15 mouse cellular contexts compared by ENCODE assay signal in the genomic region with DNA sequence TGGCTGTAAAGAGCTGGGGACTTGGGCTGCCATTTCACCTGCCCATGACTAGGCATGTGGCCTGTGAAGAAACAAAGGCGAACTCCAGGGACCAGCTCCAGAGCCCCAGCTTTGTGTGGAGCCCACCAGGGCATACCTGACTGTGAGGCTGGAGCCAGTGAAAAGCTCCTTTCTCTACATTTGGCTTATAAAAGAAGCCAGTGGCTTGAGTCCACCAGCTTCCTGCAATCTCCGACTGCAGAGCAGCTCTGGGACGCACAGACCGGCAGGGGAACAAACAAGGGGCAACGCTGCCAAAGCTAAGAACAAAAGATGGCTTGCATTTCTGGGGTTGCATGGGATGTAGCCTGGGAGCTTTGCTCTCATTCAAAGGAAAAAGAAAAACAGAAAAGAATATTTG.
DNase-seq lines count a peak whose midpoint lies in the region; ATAC-seq and TF ChIP-seq lines count a peak whose summit lies in the region.
"Had no signal": no experiment of that assay in that cellular context is flagged by ENCODE, and none has a peak within 500 bp of the region (broad histone marks: within the 10 kb centered on the region; RNA-seq: fewer than 3 reads in every experiment).

No protein-coding gene starts in this region.

- no peaks in the 10 kb centered on the region for H3K36me3 ChIP-seq in hindbrain, embryonic 16.5 days (ENCODE audit: control insufficient read depth, insufficient read depth, low read length)
- H3K36me3 ChIP-seq in lung, postnatal 0 days (ENCODE audit: insufficient read depth, low read length) = no peaks in the 10 kb centered on the region
- H3K36me3 ChIP-seq: limb, embryonic 15.5 days had no signal

- no peak for TF ChIP-seq EP300 in lung, postnatal 0 days (IDR thresholded peaks at IDR 0.05)

- DNase-seq in cerebellum, adult 9-10 months = peak; percentile 31
- DNase-seq in cerebellum, postnatal 14 days = no peak
- peak; percentile 38 to 57 for DNase-seq in layer of hippocampus, adult 18-20 months (ENCODE audit: low spot score in 2 of 2)
- no peak for DNase-seq in layer of hippocampus, adult 9-10 months (ENCODE audit: low spot score)
- no peak for DNase-seq in lung, postnatal 0 days (ENCODE audit: low spot score)
- DNase-seq: embryo, embryonic 11 days; gastrocnemius, postnatal 36 days; kidney, postnatal 25 days; lung, embryonic 14.5 days had no signal

- no peak overlapping the region for H3K4me3 ChIP-seq in hindbrain, embryonic 16.5 days (ENCODE audit: low read length)
- H3K4me3 ChIP-seq in olfactory bulb, adult 2 months (ENCODE audit: insufficient read depth, low read depth, low read length) = no peak overlapping the region
- no peak overlapping the region for H3K4me3 ChIP-seq in lung, postnatal 0 days (ENCODE audit: low read depth, low read length)
- H3K4me3 ChIP-seq: erythroblast, embryonic 14.5 days; limb, embryonic 15.5 days had no signal

- no peak for TF ChIP-seq POLR2A in olfactory bulb, adult 2 months (IDR thresholded peaks at IDR 0.05; ENCODE audit: insufficient read depth, low read depth, low read length)

- peak; percentile 91 for ATAC-seq in hindbrain, embryonic 16.5 days
- no peak for ATAC-seq in megakaryocyte-erythroid progenitor cell, adult 5-6 weeks (replicated peaks; ENCODE audit: low FRiP score, low TSS enrichment, poor library complexity, severe bottlenecking)
- ATAC-seq in lung, postnatal 0 days = no peak
- ATAC-seq: intestine, postnatal 0 days had no signal

- no peaks in the 10 kb centered on the region for H3K27me3 ChIP-seq in hindbrain, embryonic 16.5 days (replicated peaks; ENCODE audit: control insufficient read depth, insufficient read depth, low read length)
- no peaks in the 10 kb centered on the region for H3K27me3 ChIP-seq in lung, postnatal 0 days (replicated peaks; ENCODE audit: insufficient read depth, low read length)
- H3K27me3 ChIP-seq: limb, embryonic 15.5 days had no signal

- peak overlapping the region; percentile 78 for H3K27ac ChIP-seq in hindbrain, embryonic 16.5 days (ENCODE audit: low read depth, low read length)
- H3K27ac ChIP-seq in olfactory bulb, adult 2 months (ENCODE audit: insufficient read depth, low read depth, low read length) = 0 out of 2 replicates have a peak overlapping the region, but pooled peaks have one; percentile 44
- H3K27ac ChIP-seq in lung, postnatal 0 days (ENCODE audit: low read length) = no peak overlapping the region
- H3K27ac ChIP-seq: limb, embryonic 15.5 days had no signal

- TF ChIP-seq CTCF in olfactory bulb, adult 2 months (IDR thresholded peaks at IDR 0.05; ENCODE audit: insufficient read depth, low read depth, low read length) = no peak
- no peak for TF ChIP-seq CTCF in lung, postnatal 0 days (IDR thresholded peaks at IDR 0.05)

- no peaks in the 10 kb centered on the region for H3K4me1 ChIP-seq in hindbrain, embryonic 16.5 days (ENCODE audit: control insufficient read depth, insufficient read depth, low read depth, low read length)
- H3K4me1 ChIP-seq in olfactory bulb, adult 2 months (ENCODE audit: control insufficient read depth, insufficient read depth, low read length) = peaks cover 6% of the 10 kb centered on the region
- H3K4me1 ChIP-seq in lung, postnatal 0 days (ENCODE audit: insufficient read depth, low read depth, low read length) = no peaks in the 10 kb centered on the region
- H3K4me1 ChIP-seq: limb, embryonic 15.5 days had no signal

- no peak overlapping the region for H3K4me2 ChIP-seq in hindbrain, embryonic 16.5 days (ENCODE audit: low read length)
- H3K4me2 ChIP-seq in lung, postnatal 0 days (replicated peaks; ENCODE audit: low read depth, low read length) = no peak overlapping the region
- H3K4me2 ChIP-seq: limb, embryonic 15.5 days; lung, embryonic 14.5 days had no signal

- no peak overlapping the region for H3K9ac ChIP-seq in hindbrain, embryonic 16.5 days (ENCODE audit: low read depth, low read length)
- no peak overlapping the region for H3K9ac ChIP-seq in lung, postnatal 0 days (replicated peaks; ENCODE audit: low read depth)
- H3K9ac ChIP-seq: limb, embryonic 15.5 days; lung, embryonic 14.5 days had no signal

- no peaks in the 10 kb centered on the region for H3K9me3 ChIP-seq in hindbrain, embryonic 16.5 days (ENCODE audit: control insufficient read depth, low read length)
- H3K9me3 ChIP-seq in lung, postnatal 0 days (ENCODE audit: low read length) = no peaks in the 10 kb centered on the region
- H3K9me3 ChIP-seq: limb, embryonic 15.5 days had no signal

- WGBS in hindbrain, embryonic 16.5 days = 48% methylated on average over 5 of the region's 5 CpGs
- WGBS in olfactory bulb, adult 2 months = 67% methylated on average over 5 of the region's 5 CpGs
- WGBS in lung, postnatal 0 days = 77% methylated on average over 5 of the region's 5 CpGs

Comparison
In these comparisons a context has a peak if more than half of its experiments do, and no peak if none do; other contexts are left out.
1. DNase-seq: peak in cerebellum, adult 9-10 months (single experiment) and layer of hippocampus, adult 18-20 months (2 of 2); none in cerebellum, postnatal 14 days (0 of 2), layer of hippocampus, adult 9-10 months (single experiment) and lung, postnatal 0 days (single experiment).